Mouse (Mus musculus) thymus, adult 2 months (tissue): Measurements from ENCODE around the gene Trim63.

Experiments
- CTCF ChIP-seq: fragments of 200-500 bp; IDR thresholded peaks from 2 replicates; pipeline ENCODE4 v1.5.1; 2012; ENCODE audit warnings: mild to moderate bottlenecking, control low read depth, low read length, moderate library complexity, borderline replicate concordance; ENCODE audit not compliant: control insufficient read depth, poor library complexity, insufficient read depth; ENCODE audit errors: extremely low read depth
- POLR2A ChIP-seq: fragments of 200-500 bp; IDR thresholded peaks from 2 replicates; pipeline ENCODE4 v1.6.1; 2012; ENCODE audit warnings: mild to moderate bottlenecking, low read length, control low read depth, moderate library complexity; ENCODE audit not compliant: control insufficient read depth, poor library complexity, insufficient read depth; ENCODE audit errors: extremely low read depth

DNA sequence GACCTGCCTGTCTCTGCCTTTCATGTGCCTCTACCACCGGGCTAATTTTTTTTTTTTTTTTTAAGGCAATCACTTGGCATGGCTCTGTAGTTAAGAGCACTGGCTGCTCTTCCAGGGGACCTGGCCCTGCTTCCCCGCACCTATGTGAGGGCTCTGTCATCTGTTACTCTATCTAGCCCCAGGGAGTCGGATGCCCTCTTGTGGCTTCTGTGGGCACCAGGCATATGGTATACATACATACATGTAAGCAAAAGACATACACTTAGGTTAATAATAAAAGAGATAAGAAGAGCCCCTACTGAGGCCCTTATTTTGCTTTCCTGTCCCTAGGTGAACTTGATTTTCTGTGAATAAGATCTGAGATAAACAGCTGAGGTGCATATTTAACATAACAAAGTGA lies 29.7 kb downstream of the Trim63 start:
- TF ChIP-seq CTCF (no peak), POLR2A (no peak)
